Mouse (Mus musculus) gastrocnemius, postnatal 10 days (tissue): ENCODE results near the gene Nipal3. TPM values are rescaled to one million over a fixed set of nuclear protein-coding genes. Genes with fewer than 3 reads are reported as not detected.

ENCODE experiments used
- DNase-seq: peaks from one replicate; pipeline ENCODE4 v3.0.0; 2021; ENCODE audit warnings: mixed read lengths
- total RNA-seq, 2 experiments: library from RNA; stranded (reverse); gene quantifications; 2 replicates each; pipeline ENCODE4 v1.2.3; 2021

Nipal3 gene
- total RNA-seq, 2 experiments from 2014 or later, result 6.4 to 6.9 TPM

DNA sequence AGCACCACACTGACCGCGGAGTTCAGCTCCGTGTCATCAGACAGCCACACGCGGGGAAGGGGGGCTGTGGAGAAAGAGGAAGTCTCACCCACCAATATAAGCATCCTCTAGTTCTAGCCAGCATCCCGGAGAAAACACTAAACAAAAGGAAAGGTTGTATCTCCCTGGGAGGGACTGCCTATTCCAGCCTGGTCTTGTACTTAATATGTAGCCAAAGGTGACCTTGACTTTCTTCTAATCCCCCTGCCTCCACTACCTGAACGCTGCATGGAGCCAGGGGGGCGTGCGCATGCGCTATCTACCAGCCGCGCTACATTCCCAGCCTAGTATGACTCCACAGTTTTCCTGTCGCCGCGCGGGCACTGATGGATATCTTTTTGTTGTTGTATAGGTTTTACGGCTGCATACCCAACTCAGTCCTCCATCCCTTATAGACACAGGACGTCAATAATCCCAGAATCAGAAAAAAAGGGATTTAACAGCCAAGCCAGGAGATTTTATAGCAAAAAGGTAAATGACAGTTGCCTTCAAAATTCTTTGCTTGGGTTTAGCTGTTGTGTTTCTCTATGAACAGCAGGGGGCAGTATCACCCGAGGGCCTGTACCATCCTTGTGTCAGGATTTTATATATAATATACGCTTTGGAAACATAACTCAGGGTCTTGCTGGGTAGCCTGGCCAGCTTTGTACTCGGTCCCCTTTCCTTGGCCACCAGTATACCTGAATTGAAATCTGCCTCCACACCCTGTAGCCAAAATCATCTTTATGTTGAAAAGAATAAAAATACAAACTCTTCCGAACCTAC lies 12.9 kb upstream of the Nipal3 start:
- no peak for DNase-seq

DNA sequence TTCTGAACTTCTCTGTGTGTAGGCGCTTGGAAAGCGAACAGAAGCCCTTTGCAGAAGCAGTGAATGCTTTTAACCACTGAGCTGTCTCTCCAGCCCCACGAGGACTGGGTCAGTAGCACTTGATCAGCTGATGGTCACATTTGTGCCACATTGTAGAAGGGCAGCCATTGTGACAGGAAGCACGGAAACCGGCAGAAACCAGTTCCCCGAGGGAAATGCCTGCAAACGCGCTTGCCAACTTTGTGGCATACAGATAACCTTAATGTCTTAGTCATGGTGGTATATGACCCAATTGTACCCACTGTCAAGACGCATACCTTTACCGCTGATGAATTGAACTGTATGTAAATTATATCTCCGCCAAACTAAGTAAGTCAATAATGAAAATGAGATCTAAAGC lies 11.0 kb upstream of the Nipal3 start:
- no peak for DNase-seq

GRCm38 (mm10) chr4:135501587-135501986 lies 6.7 kb upstream of the Nipal3 start:
- DNase-seq, result no peak

DNA sequence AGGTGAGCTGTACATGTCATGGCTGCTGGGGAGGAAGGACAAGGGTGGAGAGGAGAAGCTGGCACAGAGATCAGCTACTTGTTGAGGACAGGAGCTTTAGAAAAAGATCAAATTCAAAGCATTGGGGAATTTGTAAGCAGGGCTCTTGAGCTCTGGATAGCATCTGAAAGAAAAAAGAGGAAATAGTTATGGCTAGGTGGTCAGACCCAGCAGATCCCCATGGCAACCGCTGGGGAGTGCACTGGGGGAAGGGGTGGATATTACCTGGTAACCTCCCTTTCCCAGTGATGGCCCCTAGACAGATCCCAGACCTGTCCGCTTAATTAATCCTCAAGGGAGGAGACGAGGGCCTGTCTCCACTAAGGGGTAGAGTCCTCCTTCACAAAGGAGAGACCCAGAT lies 5.0 kb upstream of the Nipal3 start:
- DNase-seq, result no peak

- DNase-seq, result no peak
Measured at GRCm38 (mm10) chr4:135498136-135498535, 3.3 kb upstream of the Nipal3 start.

- peak; percentile 45 for DNase-seq
Measured at GRCm38 (mm10) chr4:135495810-135496209, 972 bp upstream of the Nipal3 start.

- no peak for DNase-seq
Measured at GRCm38 (mm10) chr4:135495397-135495791, 556 bp upstream of the Nipal3 start.

- no peak for DNase-seq
Measured at GRCm38 (mm10) chr4:135493691-135494520, 932 bp downstream of the Nipal3 start.

DNA sequence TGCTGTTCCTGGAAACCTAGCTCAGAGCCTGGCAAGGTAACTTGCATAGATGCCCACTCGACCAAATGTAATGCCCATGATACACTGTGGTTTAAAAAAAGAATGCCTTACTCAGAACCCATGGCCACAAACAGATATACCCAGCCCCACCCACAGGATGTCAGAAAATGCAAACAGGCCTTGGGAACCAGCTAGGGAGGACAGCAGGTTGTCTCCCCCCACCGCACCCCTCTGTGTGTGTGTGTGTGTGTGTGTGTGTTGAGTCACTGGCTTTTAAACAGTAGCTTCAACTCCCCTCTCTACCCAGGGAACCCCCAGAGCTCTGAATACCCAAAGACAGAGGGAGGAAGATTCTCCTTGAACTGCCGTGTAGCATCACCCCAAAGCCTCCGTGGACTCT lies 1.6 kb downstream of the Nipal3 start:
- no peak for DNase-seq

DNA sequence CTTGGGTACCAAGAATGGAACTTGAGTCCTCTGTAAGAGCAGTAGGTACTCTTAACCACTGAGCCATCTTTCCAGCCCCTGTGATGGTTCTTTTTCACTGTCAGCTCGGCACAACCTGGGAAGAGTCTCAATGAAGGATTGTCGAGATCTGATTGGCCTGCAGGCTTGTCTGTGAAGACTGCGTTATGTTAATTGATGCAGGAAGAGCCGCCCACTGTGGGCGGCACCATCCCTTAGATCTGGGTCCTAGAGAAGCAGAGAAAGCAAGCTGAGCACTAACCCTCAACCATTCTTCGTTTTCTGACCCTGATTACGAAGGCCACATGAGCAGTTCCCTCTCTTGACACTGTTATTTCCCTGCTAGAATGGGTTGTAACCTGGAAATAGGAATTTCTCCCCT lies 5.6 kb downstream of the Nipal3 start:
- no peak for DNase-seq

GRCm38 (mm10) chr4:135486352-135486751 lies 8.5 kb downstream of the Nipal3 start:
- no peak for DNase-seq

- DNase-seq, result no peak
Measured at GRCm38 (mm10) chr4:135485086-135485485, 9.8 kb downstream of the Nipal3 start.

DNA sequence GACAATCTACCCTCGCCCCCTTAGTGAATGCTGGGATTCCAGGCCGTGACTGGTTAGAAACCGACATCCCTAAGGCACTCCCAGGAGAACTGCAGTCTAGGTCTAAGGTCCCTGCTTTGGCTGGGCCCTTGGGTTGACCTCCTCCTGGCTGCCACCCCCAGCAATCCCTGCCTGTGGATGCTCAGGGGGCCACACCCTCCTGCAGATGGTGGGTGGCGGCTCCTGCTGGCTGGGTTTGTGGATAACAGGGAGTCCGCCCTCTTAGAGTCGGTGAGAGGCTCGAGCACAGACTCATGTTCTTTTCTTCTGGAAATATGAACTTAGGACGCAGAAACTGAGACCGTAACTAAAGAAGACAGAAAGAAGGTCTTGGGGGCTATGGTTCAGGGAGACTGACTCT lies 14.5 kb downstream of the Nipal3 start:
- no peak for DNase-seq

- no peak for DNase-seq
Measured at GRCm38 (mm10) chr4:135477851-135478250, 17.0 kb downstream of the Nipal3 start.

GRCm38 (mm10) chr4:135463406-135463805 lies 31.4 kb downstream of the Nipal3 start:
- DNase-seq, result no peak

- no peak for DNase-seq
Measured at GRCm38 (mm10) chr4:135453572-135453971, 41.3 kb downstream of the Nipal3 start.

DNA sequence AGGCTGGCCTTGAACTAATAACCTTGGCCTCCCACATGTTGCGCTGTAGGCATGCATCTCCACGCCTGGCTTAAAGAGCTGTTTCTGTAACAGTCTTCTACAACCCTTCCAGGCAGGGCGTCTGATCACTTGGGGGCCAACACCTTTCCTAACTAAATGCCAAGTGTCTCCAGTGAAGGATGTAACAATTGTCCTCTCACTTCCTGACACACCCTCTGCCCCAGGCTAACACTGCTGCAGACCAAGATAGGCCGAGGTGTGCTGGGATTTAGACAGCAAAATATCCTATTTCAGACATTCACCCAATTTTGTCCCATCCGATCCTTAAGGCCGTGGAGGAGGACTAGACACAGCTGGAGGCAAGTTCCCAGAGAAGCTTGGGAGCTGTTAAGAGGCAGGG lies 41.7 kb downstream of the Nipal3 start:
- no peak for DNase-seq

DNA sequence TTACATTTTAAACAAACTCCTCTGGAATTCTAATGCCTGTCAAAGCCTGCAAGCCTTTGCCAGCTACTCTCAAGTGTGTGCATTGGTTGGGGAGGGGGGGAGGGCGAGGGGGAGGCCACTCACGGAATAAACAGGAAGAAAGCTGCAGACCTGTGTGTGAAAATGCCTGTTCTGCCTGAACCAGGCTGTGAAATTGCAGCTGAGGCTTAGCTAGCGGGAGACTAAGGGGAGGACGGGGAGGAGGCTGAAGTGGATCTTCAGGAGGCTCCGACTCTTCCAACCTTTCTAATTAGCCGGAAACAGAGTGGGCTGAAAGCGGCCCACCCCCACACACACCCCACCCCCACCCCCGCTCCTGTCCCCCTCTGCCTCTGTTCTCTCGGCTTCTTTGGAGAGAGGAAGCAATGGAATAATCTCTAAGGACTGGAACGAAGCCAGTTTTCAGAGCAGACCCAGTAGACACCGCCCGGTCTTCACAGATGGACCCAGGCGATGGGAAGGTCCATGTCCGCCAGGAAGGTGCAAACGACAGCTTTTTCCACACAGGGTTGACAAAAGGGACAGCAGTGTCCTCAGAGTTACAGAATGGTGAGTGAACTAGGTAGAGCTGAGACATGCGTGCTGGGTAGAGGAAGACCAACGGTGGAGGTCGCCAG lies 43.4 kb downstream of the Nipal3 start:
- DNase-seq, result no peak

- DNase-seq, result no peak
Measured at GRCm38 (mm10) chr4:135442473-135442872, 52.4 kb downstream of the Nipal3 start.

GRCm38 (mm10) chr4:135439904-135440522 lies 54.8 kb downstream of the Nipal3 start:
- DNase-seq, result no peak

- DNase-seq, result peak; percentile 27
Measured at GRCm38 (mm10) chr4:135439188-135439647, 55.6 kb downstream of the Nipal3 start.

DNA sequence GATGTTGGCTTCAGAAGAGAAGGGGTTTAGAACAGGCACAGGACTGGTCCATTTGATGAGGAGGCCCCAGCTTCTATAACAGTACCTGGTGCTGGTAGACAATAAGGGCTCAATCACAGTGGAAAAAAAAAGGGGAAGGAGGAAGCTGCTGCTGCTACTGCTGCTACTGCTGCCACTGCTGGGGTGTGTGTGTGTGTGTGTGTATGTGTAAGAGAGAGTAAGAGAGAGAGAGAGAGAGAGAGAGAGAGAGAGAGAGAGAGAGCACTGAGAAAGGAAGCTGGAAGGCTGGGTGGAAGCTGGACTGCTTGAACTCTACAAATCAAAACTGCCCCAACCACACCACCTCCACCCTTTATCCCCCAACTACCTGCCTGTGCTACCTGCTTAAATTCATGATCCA lies 56.9 kb downstream of the Nipal3 start:
- DNase-seq, result no peak
